Mouse (Mus musculus): ENCODE measurements around the gene Gm10277. TPM values are rescaled to one million over a fixed set of nuclear protein-coding genes. Genes with fewer than 3 reads are reported as not detected.

The Gm10277 gene
- polyA plus RNA-seq, 1 experiment from 2014 or later: 1.0 TPM

DNA sequence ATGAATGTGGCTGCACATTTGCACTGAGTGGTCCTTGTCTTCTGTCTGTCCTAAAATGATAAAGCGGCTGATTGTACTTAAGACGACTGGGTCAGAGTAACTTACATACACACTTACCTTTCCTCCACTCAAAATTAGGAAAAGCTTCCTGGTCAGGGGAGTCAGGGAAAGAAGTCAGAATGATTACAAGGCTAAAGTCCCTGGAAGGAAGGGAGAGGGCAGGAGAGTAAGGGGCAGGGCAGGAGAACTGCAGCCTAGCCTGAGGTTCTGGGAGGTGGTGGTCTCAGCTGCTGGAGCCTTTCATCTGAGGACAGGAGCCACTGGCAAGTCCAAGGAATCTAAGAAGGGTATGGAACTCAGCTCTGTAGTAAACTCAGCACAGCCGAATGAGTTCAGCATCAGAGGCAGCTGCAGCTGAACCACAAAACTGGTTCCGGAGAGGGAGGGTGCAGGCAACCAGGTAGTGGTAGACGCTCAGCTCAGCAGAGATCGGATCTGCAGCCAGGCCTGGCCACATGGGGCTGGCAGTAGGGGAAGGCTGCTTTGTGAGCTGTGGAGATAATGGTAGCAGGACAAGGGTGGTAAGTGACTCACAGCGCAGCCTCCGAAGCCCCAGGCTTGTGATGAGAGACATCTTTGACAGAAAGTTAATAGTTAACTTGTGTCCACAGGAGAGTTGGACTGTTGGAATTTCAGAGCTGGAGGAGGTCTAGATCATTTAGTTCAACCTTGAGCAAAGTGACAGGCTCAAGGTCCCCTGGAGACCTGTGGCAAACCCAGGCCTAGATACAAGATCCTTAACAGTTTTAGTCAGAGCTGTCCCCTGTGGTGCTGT lies 15.5 kb downstream of the Gm10277 start:
- Histone ChIP-seq H3K27me3 (replicated peaks; ENCODE audit: control insufficient read depth, insufficient read depth, low read length) (no peaks in the 10 kb centered on the region), H3K27ac (ENCODE audit: low read depth) (peak overlapping the region; percentile 76), H3K36me3 (ENCODE audit: control insufficient read depth, insufficient read depth, low read length) (0 out of 2 replicates have a peak, but pooled peaks cover under 1% of the 10 kb centered on the region), H3K4me2 (ENCODE audit: low read length) (0 out of 2 replicates have a peak overlapping the region, but pooled peaks have one; percentile 4), H3K4me3 (ENCODE audit: low read depth, low read length) (no peak overlapping the region), H3K4me1 (replicated peaks; ENCODE audit: control insufficient read depth, insufficient read depth, low read length) (0 out of 2 replicates have a peak, but pooled peaks cover 4% of the 10 kb centered on the region), H3K9ac (ENCODE audit: low read length) (no peak overlapping the region), H3K9me3 (ENCODE audit: control insufficient read depth, low read length) (no peaks in the 10 kb centered on the region)
- WGBS: 53% methylated on average over 8 of the region's 8 CpGs
- peak; percentile 71 for DNase-seq (ENCODE audit: low spot score)
- peak; percentile 86 for ATAC-seq (replicated peaks; ENCODE audit: low FRiP score, low TSS enrichment, low read depth)

GRCm38 (mm10) chr11:77770346-77770745 lies 17.2 kb downstream of the Gm10277 start:
- H3K4me1 ChIP-seq (replicated peaks; ENCODE audit: control insufficient read depth, insufficient read depth, low read length): peaks cover 15% of the 10 kb centered on the region
- no peak overlapping the region for H3K4me2 ChIP-seq (ENCODE audit: low read length)
- H3K4me3 ChIP-seq (ENCODE audit: low read depth, low read length): no peak overlapping the region
- 74% methylated on average over 8 of the region's 8 CpGs for WGBS
- no peaks in the 10 kb centered on the region for H3K9me3 ChIP-seq (ENCODE audit: control insufficient read depth, low read length)
- ATAC-seq (replicated peaks; ENCODE audit: low FRiP score, low TSS enrichment, low read depth) (no peak), DNase-seq (ENCODE audit: low spot score) (no peak)
- H3K27ac ChIP-seq (ENCODE audit: low read depth): no peak overlapping the region
- no peak overlapping the region for H3K9ac ChIP-seq (ENCODE audit: low read length)
- H3K36me3 ChIP-seq (ENCODE audit: control insufficient read depth, insufficient read depth, low read length): no peaks in the 10 kb centered on the region
- H3K27me3 ChIP-seq (replicated peaks; ENCODE audit: control insufficient read depth, insufficient read depth, low read length): no peaks in the 10 kb centered on the region

- Histone ChIP-seq H3K4me1 (replicated peaks; ENCODE audit: control insufficient read depth, insufficient read depth, low read length) (peaks cover 22% of the 10 kb centered on the region), H3K9ac (ENCODE audit: low read length) (no peak overlapping the region), H3K4me2 (ENCODE audit: low read length) (no peak overlapping the region), H3K4me3 (ENCODE audit: low read depth, low read length) (no peak overlapping the region), H3K36me3 (ENCODE audit: control insufficient read depth, insufficient read depth, low read length) (no peaks in the 10 kb centered on the region), H3K27ac (ENCODE audit: low read depth) (no peak overlapping the region), H3K27me3 (replicated peaks; ENCODE audit: control insufficient read depth, insufficient read depth, low read length) (no peaks in the 10 kb centered on the region), H3K9me3 (ENCODE audit: control insufficient read depth, low read length) (no peaks in the 10 kb centered on the region)
- DNase-seq (ENCODE audit: low spot score) (no peak), ATAC-seq (replicated peaks; ENCODE audit: low FRiP score, low TSS enrichment, low read depth) (no peak)
- 86% methylated on average over 4 of the region's 4 CpGs for WGBS
Observed at GRCm38 (mm10) chr11:77769496-77769895, 18.1 kb downstream of the Gm10277 start.

- Histone ChIP-seq H3K36me3 (ENCODE audit: control insufficient read depth, insufficient read depth, low read length) (no peaks in the 10 kb centered on the region), H3K4me2 (ENCODE audit: low read length) (peak overlapping the region; percentile 58), H3K27ac (ENCODE audit: low read depth) (peak overlapping the region; percentile 39), H3K4me1 (replicated peaks; ENCODE audit: control insufficient read depth, insufficient read depth, low read length) (peaks cover 32% of the 10 kb centered on the region), H3K9me3 (ENCODE audit: control insufficient read depth, low read length) (no peaks in the 10 kb centered on the region), H3K9ac (ENCODE audit: low read length) (peak overlapping the region; percentile 43), H3K27me3 (replicated peaks; ENCODE audit: control insufficient read depth, insufficient read depth, low read length) (no peaks in the 10 kb centered on the region), H3K4me3 (ENCODE audit: low read depth, low read length) (peak overlapping the region; percentile 26)
- ATAC-seq (replicated peaks; ENCODE audit: low FRiP score, low TSS enrichment, low read depth) (peak; percentile 60), DNase-seq (ENCODE audit: low spot score) (peak; percentile 77)
- 3% methylated on average over 35 of the region's 35 CpGs for WGBS
Observed at GRCm38 (mm10) chr11:77766351-77767001, 21.1 kb downstream of the Gm10277 start.

DNA sequence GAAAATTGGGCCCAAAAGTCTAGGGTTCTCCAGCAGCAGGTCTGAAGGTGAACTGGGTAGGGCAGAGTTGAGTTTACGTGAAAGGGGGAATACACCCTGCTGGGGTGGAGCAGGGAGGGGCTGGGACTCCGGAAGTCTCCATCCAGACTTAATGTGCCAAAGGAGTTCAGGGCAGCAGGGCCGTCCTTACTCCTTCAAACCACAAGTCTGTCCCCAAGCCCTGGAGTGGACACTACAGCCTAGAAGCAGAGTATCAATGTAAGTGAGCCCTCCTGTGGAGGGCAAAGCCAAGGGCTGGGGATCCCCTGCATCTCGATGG lies 22.1 kb downstream of the Gm10277 start:
- WGBS: 47% methylated on average over 4 of the region's 4 CpGs
- ATAC-seq (replicated peaks; ENCODE audit: low FRiP score, low TSS enrichment, low read depth) (no peak), DNase-seq (ENCODE audit: low spot score) (no peak)
- Histone ChIP-seq H3K4me1 (replicated peaks; ENCODE audit: control insufficient read depth, insufficient read depth, low read length) (peaks cover 32% of the 10 kb centered on the region), H3K4me2 (ENCODE audit: low read length) (peak overlapping the region; percentile 25), H3K36me3 (ENCODE audit: control insufficient read depth, insufficient read depth, low read length) (no peaks in the 10 kb centered on the region), H3K27me3 (replicated peaks; ENCODE audit: control insufficient read depth, insufficient read depth, low read length) (no peaks in the 10 kb centered on the region), H3K9me3 (ENCODE audit: control insufficient read depth, low read length) (no peaks in the 10 kb centered on the region), H3K27ac (ENCODE audit: low read depth) (0 out of 2 replicates have a peak overlapping the region, but pooled peaks have one; percentile 11), H3K9ac (ENCODE audit: low read length) (no peak overlapping the region), H3K4me3 (ENCODE audit: low read depth, low read length) (no peak overlapping the region)

- Histone ChIP-seq H3K27me3 (replicated peaks; ENCODE audit: control insufficient read depth, insufficient read depth, low read length) (no peaks in the 10 kb centered on the region), H3K9me3 (ENCODE audit: control insufficient read depth, low read length) (no peaks in the 10 kb centered on the region), H3K36me3 (ENCODE audit: control insufficient read depth, insufficient read depth, low read length) (no peaks in the 10 kb centered on the region), H3K4me3 (ENCODE audit: low read depth, low read length) (peak overlapping the region; percentile 84), H3K4me1 (replicated peaks; ENCODE audit: control insufficient read depth, insufficient read depth, low read length) (peaks cover 32% of the 10 kb centered on the region), H3K27ac (ENCODE audit: low read depth) (no peak overlapping the region), H3K4me2 (ENCODE audit: low read length) (peak overlapping the region; percentile 80), H3K9ac (ENCODE audit: low read length) (no peak overlapping the region)
- DNase-seq (ENCODE audit: low spot score) (no peak), ATAC-seq (replicated peaks; ENCODE audit: low FRiP score, low TSS enrichment, low read depth) (no peak)
- 58% methylated on average over 9 of the region's 9 CpGs for WGBS
Observed at GRCm38 (mm10) chr11:77764694-77765458, 22.7 kb downstream of the Gm10277 start.

DNA sequence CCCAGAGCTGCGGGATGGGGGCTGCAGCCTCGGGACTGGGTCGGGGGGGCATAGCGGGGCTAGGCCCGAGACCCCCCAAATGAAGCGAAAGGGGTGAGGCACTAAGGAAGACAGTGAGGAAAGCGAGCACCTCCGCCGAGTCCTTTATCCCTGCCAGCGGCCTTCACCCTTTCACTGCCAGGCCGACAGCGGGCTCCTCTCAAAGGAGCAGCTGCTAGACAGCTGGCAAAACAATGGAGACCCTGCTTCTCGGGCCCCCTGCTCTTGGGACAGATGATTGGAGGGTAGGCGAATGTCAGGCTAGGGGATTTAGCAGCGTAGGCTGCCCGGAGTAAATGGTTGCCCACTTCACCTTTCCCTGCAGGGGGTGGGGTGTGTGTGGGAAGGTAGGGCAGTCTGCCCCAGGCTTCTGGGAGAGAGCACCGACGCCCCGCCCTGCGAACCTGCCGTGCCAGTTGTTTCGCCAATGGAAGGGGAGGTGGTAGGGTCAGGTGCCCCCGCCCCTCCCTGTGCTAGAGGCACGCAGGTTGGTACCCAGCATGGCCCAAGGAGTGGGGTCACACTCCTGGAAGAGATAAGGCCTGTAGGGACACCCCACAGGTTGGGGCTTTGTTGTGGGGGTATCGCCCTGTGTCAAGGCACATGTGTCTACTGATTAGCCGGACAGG lies 23.7 kb downstream of the Gm10277 start:
- H3K27ac ChIP-seq (ENCODE audit: low read depth): peak overlapping the region; percentile 84
- peak overlapping the region; percentile 94 for H3K9ac ChIP-seq (ENCODE audit: low read length)
- H3K9me3 ChIP-seq (ENCODE audit: control insufficient read depth, low read length): no peaks in the 10 kb centered on the region
- peak; percentile 85 for DNase-seq (ENCODE audit: low spot score)
- peak overlapping the region; percentile 84 for H3K4me3 ChIP-seq (ENCODE audit: low read depth, low read length)
- H3K36me3 ChIP-seq (ENCODE audit: control insufficient read depth, insufficient read depth, low read length): no peaks in the 10 kb centered on the region
- 3% methylated on average over 26 of the region's 26 CpGs for WGBS
- ATAC-seq (replicated peaks; ENCODE audit: low FRiP score, low TSS enrichment, low read depth): peak; percentile 51
- H3K4me2 ChIP-seq (ENCODE audit: low read length): peak overlapping the region; percentile 80
- no peaks in the 10 kb centered on the region for H3K27me3 ChIP-seq (replicated peaks; ENCODE audit: control insufficient read depth, insufficient read depth, low read length)
- H3K4me1 ChIP-seq (replicated peaks; ENCODE audit: control insufficient read depth, insufficient read depth, low read length): peaks cover 32% of the 10 kb centered on the region

All from intestine, embryonic 14.5 days (tissue).